In the genomic region with DNA sequence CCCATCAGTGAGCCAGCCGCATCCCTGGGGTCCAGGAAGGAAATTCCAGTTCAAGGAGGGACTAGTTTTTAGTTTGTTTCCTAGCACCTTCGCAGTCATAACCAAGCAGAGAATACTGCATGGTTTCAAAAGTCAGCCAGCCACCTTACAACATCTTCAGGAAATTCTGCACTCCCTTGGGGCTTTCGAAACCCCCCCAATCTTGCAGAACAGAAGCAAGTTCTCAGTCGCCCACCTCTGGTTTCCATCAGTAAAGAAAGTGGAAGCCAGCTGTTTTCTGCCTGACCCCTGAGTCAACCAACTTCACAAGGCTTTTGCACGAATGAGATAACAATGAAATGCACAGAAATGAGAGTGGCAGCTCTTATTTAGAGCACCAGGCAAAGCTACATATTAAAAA, we compare ENCODE assay signal across 29 mouse cellular contexts. TPM values are rescaled to one million over a fixed set of nuclear protein-coding genes. Genes with fewer than 3 reads are reported as not detected.
"Had no signal": no experiment of that assay in that cellular context is flagged by ENCODE, and none has a peak within 500 bp of the region (broad histone marks: within the 10 kb centered on the region; RNA-seq: fewer than 3 reads in every experiment).

No protein-coding gene starts in this region.

- H3K36me3 ChIP-seq: limb, embryonic 12.5 days; limb, embryonic 15.5 days; liver, embryonic 12.5 days; liver, embryonic 15.5 days; midbrain, embryonic 10.5 days had no signal

- H3K27ac ChIP-seq: left cerebral cortex, adult 2 months; limb, embryonic 12.5 days; limb, embryonic 15.5 days; liver, embryonic 12.5 days; liver, embryonic 15.5 days; midbrain, embryonic 10.5 days had no signal

- H3K9me3 ChIP-seq: limb, embryonic 12.5 days; limb, embryonic 15.5 days; liver, embryonic 12.5 days; liver, embryonic 15.5 days; megakaryocyte, embryonic 14.5 days; midbrain, embryonic 10.5 days had no signal

- H3K4me1 ChIP-seq: limb, embryonic 12.5 days; limb, embryonic 15.5 days; liver, embryonic 12.5 days; liver, embryonic 15.5 days; megakaryocyte, embryonic 14.5 days; midbrain, embryonic 10.5 days had no signal

- ATAC-seq: intestine, embryonic 16.5 days; liver, embryonic 12.5 days had no signal

- H3K27me3 ChIP-seq: limb, embryonic 15.5 days had no signal

- H3K4me3 ChIP-seq: left cerebral cortex, adult 2 months; limb, embryonic 12.5 days; limb, embryonic 15.5 days; liver, embryonic 12.5 days; liver, embryonic 15.5 days; megakaryocyte, embryonic 14.5 days; midbrain, embryonic 10.5 days had no signal

- H3K4me2 ChIP-seq: limb, embryonic 12.5 days; limb, embryonic 15.5 days; liver, embryonic 12.5 days; liver, embryonic 15.5 days had no signal

- H3K9ac ChIP-seq: limb, embryonic 12.5 days; limb, embryonic 15.5 days; liver, embryonic 12.5 days; liver, embryonic 15.5 days had no signal

- DNase-seq: kidney, adult 18-20 months; kidney, adult 9 months; kidney, postnatal 10 days; kidney, postnatal 36 days; layer of hippocampus, postnatal 36 days; left cerebral cortex, postnatal 4 days; lung, adult 2 months; lung, postnatal 14 days; lung, postnatal 4 days; midbrain, embryonic 14.5 days; right cerebral cortex, adult 18-20 months; right cerebral cortex, postnatal 14 days; spleen, adult 18-20 months; thymus, adult 18-20 months; thymus, postnatal 36 days had no signal

RNA-seq across cellular contexts. Expression of a gene that starts 47.4 kb away (rescaled TPM):
- total RNA-seq: layer of hippocampus, adult 8-10 months; layer of hippocampus, postnatal 10 days; layer of hippocampus, postnatal 36 days; left cerebral cortex, adult 2 months; left cerebral cortex, postnatal 14 days had no signal
- polyA plus RNA-seq: limb, embryonic 12.5 days; midbrain, embryonic 10.5 days; midbrain, embryonic 14.5 days; midbrain, postnatal 0 days; neural tube, embryonic 11.5 days; neural tube, embryonic 14.5 days had no signal
